Mouse (Mus musculus) hindlimb bud, embryonic 11.5 days (tissue): ENCODE results near the gene Med10.

ENCODE experiments used
- DNase-seq: peaks from one replicate; pipeline ENCODE4 v3.0.0-alpha.2; 2012; ENCODE audit warnings: low read depth, low spot score; ENCODE audit errors: extremely low spot score

Gene Med10

GRCm38 (mm10) chr13:69802095-69802494 lies at the start of gene Med10:
Gene Med10 (plus strand): TSS chr13:69802395.
- DNase-seq = no peak

- DNase-seq = no peak
Measured at GRCm38 (mm10) chr13:69752875-69753274, 49.3 kb upstream of the Med10 start.

GRCm38 (mm10) chr13:69758979-69759378 lies 43.2 kb upstream of the Med10 start:
- DNase-seq = no peak

- no peak for DNase-seq
Measured at GRCm38 (mm10) chr13:69761393-69761792, 40.8 kb upstream of the Med10 start.

GRCm38 (mm10) chr13:69764646-69765045 lies 37.5 kb upstream of the Med10 start:
- DNase-seq = no peak

DNA sequence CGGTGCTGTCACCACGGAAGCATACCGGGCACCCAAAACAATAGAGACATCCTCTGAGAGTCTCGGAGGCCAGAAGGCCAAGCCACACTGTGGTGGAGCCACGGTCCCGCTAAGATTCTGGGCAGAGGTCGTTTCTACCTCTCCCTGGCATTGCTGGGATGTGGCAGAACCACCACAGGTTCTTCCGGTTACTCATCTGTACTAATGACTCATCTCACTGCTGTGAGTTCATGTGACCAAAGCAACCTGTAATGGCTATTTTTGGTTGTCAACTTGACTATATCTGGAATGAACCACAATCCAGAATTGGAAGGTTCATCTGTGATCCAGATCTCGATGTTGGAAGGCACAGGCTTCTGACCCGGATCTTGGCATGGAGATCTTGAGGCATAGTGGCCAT lies 34.0 kb upstream of the Med10 start:
- DNase-seq = no peak

DNA sequence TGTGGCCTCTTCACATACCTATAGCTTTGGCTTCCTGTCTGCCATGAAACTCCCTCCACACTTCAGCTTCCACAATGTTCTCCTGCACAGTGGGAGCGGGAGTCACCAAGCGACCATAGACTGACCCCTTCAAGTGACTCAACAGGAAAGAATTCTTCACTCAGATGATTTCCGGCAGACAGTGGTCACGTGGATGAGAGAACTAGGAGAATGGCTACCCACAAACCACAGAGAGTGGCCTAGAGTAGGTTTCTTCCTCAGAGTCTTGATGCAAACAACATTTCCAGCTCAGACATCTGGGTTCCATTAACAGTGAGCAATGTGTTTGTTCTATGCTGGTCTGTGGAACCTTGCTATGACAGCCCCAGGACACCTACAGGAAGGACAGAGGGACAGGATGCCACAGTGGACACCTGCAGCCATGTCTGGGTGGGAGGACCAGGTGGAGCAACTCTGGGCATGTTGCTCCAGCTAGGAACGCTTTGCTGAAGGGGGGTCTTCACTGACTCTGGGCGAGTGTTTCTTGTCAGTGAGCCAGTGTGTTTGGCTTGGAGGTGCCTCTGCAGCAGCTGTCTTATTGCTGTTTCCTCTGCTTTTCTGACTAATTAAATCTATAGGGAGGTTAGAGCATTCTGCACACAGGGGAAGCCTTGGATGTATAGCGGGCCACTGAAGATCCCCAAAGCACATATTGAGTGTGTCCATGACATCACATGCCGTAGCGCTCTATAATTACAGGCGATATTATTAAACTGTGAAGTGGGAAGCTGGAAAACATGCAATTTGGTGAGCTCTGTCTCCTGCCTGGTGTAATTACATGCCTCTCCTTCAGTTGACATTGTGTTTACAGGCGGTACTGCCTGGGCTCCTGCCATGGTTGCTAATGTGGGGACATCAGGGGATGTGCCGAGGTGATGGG lies 31.4 kb upstream of the Med10 start:
- DNase-seq = no peak

DNA sequence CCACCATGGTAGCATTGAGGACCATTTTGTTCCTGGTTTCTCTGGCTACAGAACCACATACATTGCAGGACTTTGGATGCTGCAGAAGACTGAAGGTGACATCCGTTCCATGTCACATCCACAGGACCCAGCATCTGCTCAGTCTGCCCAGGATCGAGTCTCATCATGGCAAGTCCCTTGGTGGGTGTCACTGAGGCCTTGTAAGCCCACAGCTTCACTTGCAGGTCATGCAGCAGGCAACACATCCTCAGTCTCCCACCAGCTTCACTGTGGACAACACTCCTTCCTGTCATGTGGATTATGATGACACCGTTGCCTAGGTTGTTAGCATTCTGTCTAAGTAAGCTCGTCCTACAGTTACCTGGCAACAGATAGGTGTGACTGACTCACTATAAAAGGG lies 29.8 kb upstream of the Med10 start:
- DNase-seq = no peak

GRCm38 (mm10) chr13:69778221-69778620 lies 24.0 kb upstream of the Med10 start:
- DNase-seq = no peak

DNA sequence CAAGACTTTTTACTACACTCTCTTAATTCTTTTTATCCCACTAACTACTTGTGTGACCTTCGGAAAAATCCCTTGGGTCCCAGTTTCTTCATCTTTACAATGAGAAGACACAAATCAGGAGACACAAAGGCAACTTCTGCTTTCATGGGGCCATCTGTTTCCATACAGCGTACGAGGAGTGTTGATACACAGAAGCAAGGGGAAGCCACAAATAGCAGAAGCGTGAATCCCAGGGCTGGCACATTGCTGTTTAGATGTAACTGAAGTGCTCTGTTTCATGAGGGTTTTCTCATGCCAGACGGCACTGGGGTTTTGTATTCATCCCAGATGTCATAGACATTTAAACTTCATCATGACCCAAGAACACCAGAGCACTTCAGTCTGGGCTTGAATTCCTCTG lies 13.5 kb upstream of the Med10 start:
- no peak for DNase-seq

- no peak for DNase-seq
Measured at GRCm38 (mm10) chr13:69791814-69792213, 10.4 kb upstream of the Med10 start.

DNA sequence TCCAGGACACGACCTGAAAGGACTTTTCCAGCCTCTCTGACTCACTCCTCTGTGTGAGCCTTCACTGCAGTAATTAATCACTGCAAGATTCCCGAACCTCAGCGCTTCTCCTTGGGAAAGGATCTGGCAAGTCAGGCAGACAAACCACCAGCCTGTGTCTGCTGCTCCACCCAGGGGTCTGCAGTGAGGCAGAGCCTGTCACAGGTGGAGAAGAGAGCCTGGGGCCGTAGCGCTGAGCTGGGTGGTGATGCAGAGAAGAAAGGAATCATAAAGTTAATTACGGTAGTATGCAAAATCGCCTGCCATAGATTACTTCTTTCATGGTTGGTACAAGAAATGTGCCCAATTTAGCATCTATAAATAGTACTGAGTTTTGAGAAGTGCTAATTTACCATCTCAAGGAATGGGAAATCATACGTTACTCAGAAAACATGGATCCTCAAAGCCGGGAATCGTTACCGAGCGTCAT lies 9.6 kb upstream of the Med10 start:
- no peak for DNase-seq

DNA sequence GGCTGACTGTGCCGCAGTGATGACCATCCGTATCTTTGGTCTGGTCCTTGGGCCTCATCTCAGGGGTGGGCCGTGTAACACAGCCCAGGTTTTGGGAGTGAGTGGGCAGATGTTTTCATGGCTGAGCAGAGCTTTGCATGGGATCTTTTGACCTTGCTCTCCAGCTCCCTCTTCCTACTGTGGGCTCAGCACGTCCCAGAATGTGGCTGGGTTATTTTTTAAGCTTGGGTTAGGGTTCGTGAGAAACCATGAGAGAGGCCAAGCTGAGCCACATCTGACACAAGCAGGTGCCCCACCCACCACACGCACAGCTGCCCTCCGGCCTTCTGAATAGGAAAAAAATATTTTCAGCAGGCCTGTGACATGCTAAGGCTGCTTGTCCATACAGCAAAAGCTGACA lies 7.4 kb upstream of the Med10 start:
- no peak for DNase-seq

DNA sequence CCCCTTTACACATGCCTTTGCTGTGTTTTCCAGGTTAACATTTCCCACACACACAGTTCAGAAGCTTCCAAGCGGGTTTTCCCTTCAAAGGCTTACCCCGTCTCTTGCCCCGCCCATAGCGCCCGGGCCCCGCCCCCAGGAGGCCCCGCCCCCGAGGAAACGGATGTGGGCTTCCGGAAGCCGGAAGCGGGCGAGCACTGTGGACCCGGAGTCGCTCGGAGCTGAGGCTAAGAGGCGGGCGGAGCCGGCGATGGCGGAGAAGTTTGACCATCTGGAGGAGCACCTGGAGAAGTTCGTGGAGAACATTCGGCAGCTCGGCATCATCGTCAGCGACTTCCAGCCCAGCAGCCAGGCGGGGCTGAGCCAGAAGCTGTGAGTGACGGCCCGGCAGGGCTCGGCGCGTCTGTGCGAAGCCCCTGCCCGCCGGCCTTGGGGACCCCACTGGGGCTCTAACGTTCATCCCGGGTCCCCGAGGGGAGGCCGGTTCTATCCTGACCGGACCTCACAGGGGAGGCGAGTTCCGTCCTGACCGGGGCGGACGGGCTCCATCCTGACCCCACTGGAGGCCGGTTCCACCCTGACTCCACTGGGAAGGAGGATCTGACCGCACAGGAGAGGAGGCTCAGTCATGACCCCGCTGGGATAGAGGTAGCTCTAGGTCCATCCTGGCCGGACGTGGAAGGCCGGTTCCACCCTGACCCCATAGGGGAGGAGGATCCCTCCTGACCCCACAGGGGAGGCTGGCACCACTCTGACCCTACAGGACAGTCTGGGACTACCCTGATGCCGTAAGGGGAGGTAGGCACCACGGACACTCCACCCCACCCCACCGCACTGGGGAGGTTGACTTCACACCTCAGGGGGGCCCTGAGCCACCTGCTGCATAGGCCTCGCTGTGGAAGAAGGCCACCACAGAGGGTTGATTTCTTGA lies 7.8 kb downstream of the Med10 start:
- DNase-seq = no peak

- no peak for DNase-seq
Measured at GRCm38 (mm10) chr13:69810936-69811680, 8.9 kb downstream of the Med10 start.

- DNase-seq = no peak
Measured at GRCm38 (mm10) chr13:69813870-69814269, 11.7 kb downstream of the Med10 start.

DNA sequence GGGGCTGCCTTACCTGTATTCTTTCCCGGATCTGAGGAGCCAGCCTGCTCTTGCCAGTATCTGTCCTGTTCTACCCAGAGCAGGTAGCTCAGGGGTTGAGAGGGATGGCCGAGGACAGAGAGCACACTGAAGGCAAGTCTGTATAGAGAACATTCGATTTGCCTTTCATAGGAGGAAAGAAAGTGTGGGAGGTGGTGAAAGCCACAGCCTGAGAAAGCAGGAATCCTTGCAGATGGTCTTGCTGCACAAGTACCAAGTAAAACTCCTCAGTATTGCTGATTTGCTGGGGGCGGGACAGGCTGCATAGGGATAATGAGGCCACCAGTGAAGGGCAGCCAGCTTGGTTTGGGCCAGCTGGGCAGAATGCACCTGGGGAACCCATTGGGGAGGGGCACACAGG lies 16.1 kb downstream of the Med10 start:
- no peak for DNase-seq

GRCm38 (mm10) chr13:69821169-69821822 lies 19.1 kb downstream of the Med10 start:
- no peak for DNase-seq

DNA sequence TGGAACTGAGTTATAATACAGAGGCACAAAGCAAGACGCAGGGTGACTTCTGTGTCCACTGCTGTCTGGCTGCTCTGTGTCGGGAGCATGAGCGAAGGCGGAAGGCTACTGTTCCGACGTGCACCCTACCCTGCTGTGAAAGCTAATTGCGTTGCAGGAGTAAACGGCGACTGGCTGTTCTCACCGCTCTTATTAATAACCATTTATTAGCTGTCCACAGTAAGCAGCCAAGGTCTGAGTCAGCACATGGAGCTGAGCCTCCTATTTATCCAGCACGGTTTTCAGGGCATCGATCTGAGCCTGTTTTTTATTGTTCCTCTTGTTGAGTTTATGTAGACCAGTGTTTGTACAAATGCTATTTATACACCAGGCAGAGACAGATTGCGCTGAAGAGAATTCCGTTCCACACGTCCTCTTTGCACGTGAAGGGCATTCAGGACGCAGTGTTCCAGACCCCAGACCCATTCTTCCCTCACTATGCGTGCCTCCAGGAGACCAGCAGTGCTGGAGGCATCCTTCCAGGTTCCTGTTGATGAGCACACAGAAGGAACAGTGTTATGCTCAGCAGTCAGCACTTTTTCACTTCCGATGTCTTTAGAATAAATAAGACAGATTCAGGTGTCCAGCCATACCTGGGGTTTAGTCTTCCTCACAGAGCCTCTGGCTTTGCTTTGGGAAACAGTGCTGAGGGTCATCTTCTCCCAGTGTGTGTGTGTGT lies 21.9 kb downstream of the Med10 start:
- no peak for DNase-seq
